Mouse (Mus musculus) MEL (cell line): ENCODE measurements at regions not wholly inside any gene's neighbourhood (a gene's known extent, or its start where the extent isn't known, plus 50 kb on each side); places are given as distances from the start of the nearest gene placed in this dataset.

Experiments used
- DNase-seq: peaks from one replicate; pipeline ENCODE4 v3.0.0; 2011; ENCODE audit warnings: low read depth, low spot score
- H3K27ac ChIP-seq: 2 replicates; pipeline ENCODE4 v1.5.1; 2012; ENCODE audit warnings: low read depth, mild to moderate bottlenecking, control low read depth, low read length, moderate library complexity; ENCODE audit not compliant: control insufficient read depth
- H3K27me3 ChIP-seq, 2 experiments: fragments of 150-350 bp in 1 of 2; sonication (generic) in 1 of 2; 2 replicates each; pipeline ENCODE4 v1.6.1; 2012; ENCODE audit warnings: low read length in 2 of 2, mild to moderate bottlenecking in 2 of 2, improper control_type of control experiment in 1 of 2, moderate library complexity in 1 of 2; ENCODE audit not compliant: insufficient read depth in 2 of 2, control insufficient read depth in 1 of 2
- H3K36me3 ChIP-seq, 2 experiments: 2 replicates each; pipeline ENCODE4 v1.6.1; 2012 to 2014; ENCODE audit warnings: low read length in 2 of 2, improper control_type of control experiment in 1 of 2, inconsistent platforms in 1 of 2, mild to moderate bottlenecking in 1 of 2; ENCODE audit not compliant: insufficient read depth in 2 of 2, control insufficient read depth in 1 of 2
- H3K4me1 ChIP-seq, 2 experiments: fragments of 150-350 bp in 1 of 2; sonication (generic) in 1 of 2; 2 replicates each; pipeline ENCODE4 v1.6.1; 2012; ENCODE audit warnings: low read length in 2 of 2, improper control_type of control experiment in 1 of 2, mild to moderate bottlenecking in 1 of 2; ENCODE audit not compliant: insufficient read depth in 2 of 2, control insufficient read depth in 1 of 2
- H3K4me3 ChIP-seq, 2 experiments: fragments of 150-350 bp in 1 of 2; sonication (generic) in 1 of 2; 2 replicates each; pipeline ENCODE4 v1.5.1; 2012; ENCODE audit warnings: low read depth in 2 of 2, low read length in 2 of 2, mild to moderate bottlenecking in 2 of 2, moderate library complexity in 2 of 2, control low read depth in 1 of 2, improper control_type of control experiment in 1 of 2; ENCODE audit not compliant: control insufficient read depth in 1 of 2, insufficient read depth in 1 of 2
- H3K79me2 ChIP-seq: 2 replicates; pipeline ENCODE4 v1.6.1; 2012; ENCODE audit warnings: mild to moderate bottlenecking, low read length, moderate library complexity; ENCODE audit not compliant: control insufficient read depth, poor library complexity, insufficient read depth
- H3K9ac ChIP-seq: 2 replicates; pipeline ENCODE4 v1.6.1; 2012; ENCODE audit warnings: low read depth, mild to moderate bottlenecking, control low read depth, low read length, moderate library complexity; ENCODE audit not compliant: control insufficient read depth, poor library complexity, severe bottlenecking
- H3K9me3 ChIP-seq: fragments of 150-350 bp; sonication (generic); replicated peaks from 2 replicates; pipeline ENCODE4 v1.6.1; 2012; ENCODE audit warnings: mild to moderate bottlenecking, low read length, improper control_type of control experiment, moderate library complexity; ENCODE audit not compliant: insufficient read depth
- CHD1 ChIP-seq: IDR thresholded peaks from 2 replicates; pipeline ENCODE4 v1.6.1; 2012; ENCODE audit warnings: low read depth, mild to moderate bottlenecking, inconsistent platforms, low read length, improper control_type of control experiment
- ETS1 ChIP-seq: IDR thresholded peaks from 2 replicates; pipeline ENCODE4 v1.6.1; 2012; ENCODE audit warnings: low read depth, mild to moderate bottlenecking, inconsistent platforms, low read length, improper control_type of control experiment, moderate library complexity
- GATA1 ChIP-seq: IDR thresholded peaks from 2 replicates; pipeline ENCODE4 v1.6.1; 2011; ENCODE audit warnings: low read depth, low read length, improper control_type of control experiment
- HCFC1 ChIP-seq: IDR thresholded peaks from 2 replicates; pipeline ENCODE4 v1.6.1; 2012; ENCODE audit warnings: low read depth, mild to moderate bottlenecking, inconsistent platforms, low read length, improper control_type of control experiment, moderate library complexity
- JUND ChIP-seq: IDR thresholded peaks from 2 replicates; pipeline ENCODE4 v1.6.1; 2011; ENCODE audit warnings: low read depth, mild to moderate bottlenecking, improper control_type of control experiment, low read length
- MAFK ChIP-seq: IDR thresholded peaks from 2 replicates; pipeline ENCODE4 v1.6.1; 2011; ENCODE audit warnings: low read depth, mild to moderate bottlenecking, low read length, improper control_type of control experiment, borderline replicate concordance
- MYC ChIP-seq: IDR thresholded peaks from 2 replicates; pipeline ENCODE4 v1.6.1; 2011; ENCODE audit warnings: low read depth, mild to moderate bottlenecking, low read length, improper control_type of control experiment, moderate library complexity
- NELFE ChIP-seq: IDR thresholded peaks from 2 replicates; pipeline ENCODE4 v1.6.1; 2011; ENCODE audit warnings: low read depth, low read length, improper control_type of control experiment
- POLR2AphosphoS2 ChIP-seq: IDR thresholded peaks from 2 replicates; pipeline ENCODE4 v1.6.1; 2011; ENCODE audit warnings: low read length, improper control_type of control experiment
- POLR2AphosphoS5 ChIP-seq: IDR thresholded peaks from 2 replicates; pipeline ENCODE4 v1.6.1; 2012; ENCODE audit warnings: low read depth, borderline replicate concordance, mild to moderate bottlenecking, inconsistent platforms, low read length, moderate library complexity, mixed read lengths
- RAD21 ChIP-seq: IDR thresholded peaks from 2 replicates; pipeline ENCODE4 v1.6.1; 2011; ENCODE audit warnings: mild to moderate bottlenecking, low read depth, low read length, improper control_type of control experiment
- SIN3A ChIP-seq: IDR thresholded peaks from 2 replicates; pipeline ENCODE4 v1.6.1; 2012; ENCODE audit warnings: low read length, improper control_type of control experiment, inconsistent platforms
- TAL1 ChIP-seq: IDR thresholded peaks from 2 replicates; pipeline ENCODE4 v1.6.1; 2012; ENCODE audit warnings: mild to moderate bottlenecking, inconsistent platforms, low read length, moderate library complexity, mixed read lengths
- TBP ChIP-seq: IDR thresholded peaks from 2 replicates; pipeline ENCODE4 v1.8.0; 2011; ENCODE audit warnings: low read depth, low read length, improper control_type of control experiment
- USF1 ChIP-seq: IDR thresholded peaks from 2 replicates; pipeline ENCODE4 v1.6.1; 2014; ENCODE audit warnings: low read depth, mild to moderate bottlenecking, inconsistent platforms, low read length, improper control_type of control experiment, moderate library complexity
- ZC3H11A ChIP-seq: IDR thresholded peaks from 2 replicates; pipeline ENCODE4 v1.6.1; 2012; ENCODE audit warnings: low read depth, mild to moderate bottlenecking, inconsistent platforms, low read length, improper control_type of control experiment
- ZMIZ1 ChIP-seq: IDR thresholded peaks from 2 replicates; pipeline ENCODE4 v1.6.1; 2012; ENCODE audit warnings: low read depth, mild to moderate bottlenecking, inconsistent platforms, low read length, improper control_type of control experiment, moderate library complexity
- ZNF384 ChIP-seq: IDR thresholded peaks from 2 replicates; pipeline ENCODE4 v1.6.1; 2012; ENCODE audit warnings: low read depth, mild to moderate bottlenecking, inconsistent platforms, low read length, improper control_type of control experiment

DNA sequence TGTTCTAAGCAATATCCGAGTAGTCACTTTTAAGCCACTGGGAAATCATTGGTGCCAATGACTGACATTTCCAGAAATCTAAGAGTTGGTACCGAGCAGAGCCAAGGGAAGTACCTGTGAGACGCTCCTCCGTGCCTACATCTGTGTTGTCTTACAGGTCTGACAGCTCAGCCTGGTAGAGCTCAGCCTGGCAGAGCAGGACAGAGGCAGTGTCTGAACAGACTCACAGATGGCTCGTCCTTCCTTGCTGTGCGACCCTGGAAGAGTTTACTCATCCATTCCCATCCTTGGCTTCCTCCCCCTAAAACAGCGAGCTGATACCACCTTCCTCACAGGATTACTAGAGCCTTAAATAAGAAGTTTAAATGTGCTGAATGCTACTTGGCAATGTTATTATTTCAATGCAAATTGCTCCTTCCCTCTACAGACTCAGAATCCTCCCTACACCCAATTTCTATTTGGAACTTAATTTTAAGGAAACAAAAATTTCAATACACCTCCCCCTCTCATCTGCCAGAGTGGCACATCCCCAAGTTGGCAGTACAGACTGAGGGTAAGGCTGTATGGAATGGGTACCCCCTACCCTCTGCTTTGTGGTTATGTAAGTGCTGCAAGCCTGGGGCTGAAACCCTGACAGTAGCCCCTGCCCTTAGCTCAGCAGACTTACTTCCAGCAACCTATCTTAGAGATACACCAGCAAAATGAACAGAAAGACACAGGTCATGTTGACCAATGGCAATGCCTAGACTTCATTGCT is 119.9 kb upstream of the Cacna2d3 start:
- H3K4me1 ChIP-seq = no peaks in the 10 kb centered on the region
- H3K27me3 ChIP-seq = no peaks in the 10 kb centered on the region

DNA sequence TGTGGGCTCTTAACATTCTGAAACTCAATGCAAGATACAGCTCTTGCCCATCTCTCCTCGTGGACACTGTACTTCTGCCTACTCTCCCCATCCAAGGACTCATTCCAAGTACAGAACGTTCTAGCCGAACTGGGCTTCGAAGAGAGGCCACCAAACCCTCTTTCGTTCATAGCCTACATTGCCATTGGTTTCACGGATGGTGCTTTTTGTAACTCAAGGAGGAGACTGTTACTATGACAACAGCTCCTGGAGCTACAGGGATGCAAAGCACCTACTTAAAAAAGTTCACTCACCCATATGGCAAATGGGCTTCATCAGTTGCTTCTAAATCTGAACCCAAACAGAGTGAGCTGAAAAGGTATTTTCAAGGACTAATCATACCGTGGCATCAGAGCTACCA is 120.4 kb upstream of the Selenok start:
- H3K79me2 ChIP-seq = no peaks in the 10 kb centered on the region; the same call in 1 of the 2 replicates
- no peak overlapping the region for H3K4me3 ChIP-seq
- no peak for TF ChIP-seq TAL1
- TF ChIP-seq POLR2AphosphoS2 = no peak
- TF ChIP-seq POLR2AphosphoS5 = no peak
- no peak for TF ChIP-seq USF1
- no peak for TF ChIP-seq RAD21
- no peak for TF ChIP-seq JUND
- TF ChIP-seq, all 39 proteins: peak for 0
- no peaks in the 10 kb centered on the region for H3K27me3 ChIP-seq
- no peaks in the 10 kb centered on the region for H3K36me3 ChIP-seq
- H3K9ac ChIP-seq = no peak overlapping the region
- H3K9me3 ChIP-seq = no peaks in the 10 kb centered on the region
- DNase-seq = no peak
- H3K27ac ChIP-seq = no peak overlapping the region
- H3K4me1 ChIP-seq = no peaks in the 10 kb centered on the region

More for the DNA sequence above, 119.9 kb upstream of the Cacna2d3 start:
- Histone ChIP-seq H3K4me3 (no peak overlapping the region), H3K79me2 (no peaks in the 10 kb centered on the region; the same call in 1 of the 2 replicates), H3K9ac (no peak overlapping the region), H3K36me3 (no peaks in the 10 kb centered on the region), H3K9me3 (no peaks in the 10 kb centered on the region), H3K27ac (no peak overlapping the region)
- TF ChIP-seq ZMIZ1 = no peak
- no peak for TF ChIP-seq ETS1
- TF ChIP-seq TBP = no peak
- TF ChIP-seq MYC = no peak
- TF ChIP-seq USF1 = no peak
- no peak for TF ChIP-seq ZC3H11A
- TF ChIP-seq CHD1 = no peak
- no peak for TF ChIP-seq HCFC1
- TF ChIP-seq NELFE = no peak
- no peak for TF ChIP-seq SIN3A
- TF ChIP-seq MAFK = no peak
- TF ChIP-seq GATA1 = no peak
- no peak for TF ChIP-seq ZNF384
- no peak for DNase-seq
